Comparison of ENCODE assay signal across 27 mouse cellular contexts in the genomic region with DNA sequence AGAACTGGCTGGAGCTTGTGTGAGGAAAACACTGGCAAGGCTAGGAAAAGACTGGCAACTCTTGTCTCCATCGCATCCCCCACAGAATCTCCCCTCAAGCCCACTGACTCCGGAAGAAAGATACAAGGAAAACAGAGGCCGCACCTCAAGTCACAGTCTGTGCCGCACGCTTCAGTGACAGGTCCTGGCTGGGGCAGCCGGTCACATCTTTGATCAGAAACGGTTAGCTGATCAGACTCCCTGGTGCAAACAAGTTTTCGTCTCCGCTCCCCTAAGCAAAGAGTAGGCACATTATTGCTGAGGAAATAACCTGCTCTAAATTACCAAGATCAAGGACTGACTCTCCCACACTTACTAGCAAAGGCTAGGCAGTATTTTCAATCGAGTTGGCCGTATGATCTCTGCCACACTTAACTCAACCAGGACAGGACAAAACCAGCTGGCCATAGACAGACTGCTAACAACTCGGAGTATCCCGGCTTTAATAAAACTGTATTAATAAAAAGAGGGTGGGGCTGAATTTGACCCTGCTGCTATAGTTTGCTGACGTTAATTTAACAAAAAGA. TPM values are rescaled to one million over a fixed set of nuclear protein-coding genes. Genes with fewer than 3 reads are reported as not detected.
DNase-seq lines count a peak whose midpoint lies in the region; ATAC-seq and TF ChIP-seq lines count a peak whose summit lies in the region.
"Had no signal": no experiment of that assay in that cellular context is flagged by ENCODE, and none has a peak within 500 bp of the region (broad histone marks: within the 10 kb centered on the region; RNA-seq: fewer than 3 reads in every experiment).

No protein-coding gene starts in this region.

- H3K27me3 ChIP-seq in kidney, embryonic 15.5 days = no peaks in the 10 kb centered on the region
- no peaks in the 10 kb centered on the region for H3K27me3 ChIP-seq in kidney, postnatal 0 days (ENCODE audit: insufficient read depth, low read length)
- H3K27me3 ChIP-seq: CH12.LX; embryonic facial prominence, embryonic 12.5 days; forebrain, embryonic 13.5 days; forebrain, embryonic 15.5 days; Patski had no signal

- H3K27ac ChIP-seq in kidney, embryonic 15.5 days = peak overlapping the region; percentile 68
- peak overlapping the region; percentile 57 for H3K27ac ChIP-seq in kidney, postnatal 0 days
- H3K27ac ChIP-seq: embryonic facial prominence, embryonic 10.5 days; embryonic facial prominence, embryonic 12.5 days; forebrain, embryonic 13.5 days; forebrain, embryonic 15.5 days had no signal

- peak; percentile 83 for DNase-seq in heart, adult 11 months
- DNase-seq in heart, postnatal 4 days = no peak
- no peak for DNase-seq in kidney, adult 9 months
- peak; percentile 47 for DNase-seq in kidney, postnatal 0 days (ENCODE audit: low spot score)
- DNase-seq in kidney, adult 11 months = no peak
- DNase-seq: adrenal gland, adult 8-10 months; adrenal gland, postnatal 14 days; adrenal gland, postnatal 36 days; B cell, adult 2 months; cerebellum, adult 11-12 months; cerebellum, adult 2 months; cerebellum, adult 9-10 months; cerebellum, postnatal 10 days; cerebellum, postnatal 25 days had no signal

- H3K9me3 ChIP-seq in kidney, embryonic 15.5 days (replicated peaks) = no peaks in the 10 kb centered on the region
- no peaks in the 10 kb centered on the region for H3K9me3 ChIP-seq in kidney, postnatal 0 days (replicated peaks; ENCODE audit: low read length)
- H3K9me3 ChIP-seq: embryonic facial prominence, embryonic 10.5 days; embryonic facial prominence, embryonic 12.5 days; forebrain, embryonic 13.5 days; forebrain, embryonic 15.5 days had no signal

- peak; percentile 69 for ATAC-seq in kidney, embryonic 15.5 days (replicated peaks; ENCODE audit: low FRiP score)
- ATAC-seq in kidney, postnatal 0 days (replicated peaks; ENCODE audit: low FRiP score, low read depth) = no peak
- ATAC-seq: activated CD4-positive, CD25-positive, alpha-beta regulatory T cell, adult 4 months; CD4-positive, CD25-positive, alpha-beta regulatory T cell, adult 4 months; forebrain, embryonic 13.5 days; forebrain, embryonic 15.5 days; Patski had no signal

- H3K4me2 ChIP-seq in kidney, embryonic 15.5 days = no peak overlapping the region
- no peak overlapping the region for H3K4me2 ChIP-seq in kidney, postnatal 0 days (ENCODE audit: low read length)
- H3K4me2 ChIP-seq: embryonic facial prominence, embryonic 12.5 days; forebrain, embryonic 13.5 days; forebrain, embryonic 15.5 days had no signal

- H3K4me3 ChIP-seq in kidney, embryonic 15.5 days (replicated peaks) = no peak overlapping the region
- no peak overlapping the region for H3K4me3 ChIP-seq in kidney, postnatal 0 days (replicated peaks; ENCODE audit: low read depth, low read length)
- H3K4me3 ChIP-seq: embryonic facial prominence, embryonic 10.5 days; embryonic facial prominence, embryonic 12.5 days; forebrain, embryonic 13.5 days; forebrain, embryonic 15.5 days had no signal

- no peak overlapping the region for H3K9ac ChIP-seq in kidney, embryonic 15.5 days
- no peak overlapping the region for H3K9ac ChIP-seq in kidney, postnatal 0 days (ENCODE audit: low read depth, low read length)
- H3K9ac ChIP-seq: embryonic facial prominence, embryonic 12.5 days; forebrain, embryonic 13.5 days; forebrain, embryonic 15.5 days had no signal

- peaks cover 49% of the 10 kb centered on the region for H3K4me1 ChIP-seq in kidney, embryonic 15.5 days
- peaks cover 12% of the 10 kb centered on the region for H3K4me1 ChIP-seq in kidney, postnatal 0 days (replicated peaks; ENCODE audit: insufficient read depth, low read length)
- H3K4me1 ChIP-seq: forebrain, embryonic 15.5 days had no signal

- 35% methylated on average over 14 of the region's 14 CpGs for WGBS in kidney, embryonic 15.5 days
- WGBS in kidney, postnatal 0 days = 43% methylated on average over 14 of the region's 14 CpGs

- peaks cover 90% of the 10 kb centered on the region for H3K36me3 ChIP-seq in kidney, embryonic 15.5 days
- H3K36me3 ChIP-seq in kidney, postnatal 0 days (ENCODE audit: insufficient read depth, low read length) = peaks cover 40% of the 10 kb centered on the region
- H3K36me3 ChIP-seq: forebrain, embryonic 15.5 days; G1E had no signal

- no peak for TF ChIP-seq CTCF in kidney, postnatal 0 days (IDR thresholded peaks at IDR 0.05; ENCODE audit: low read depth)

RNA-seq across cellular contexts. Expression of a gene that starts 10.6 kb away (rescaled TPM):
- under 1 TPM; 0.09 to 0.14 TPM for total RNA-seq in heart, postnatal 4 days (2021)
- 0.06 and 0.08 TPM in 2 replicates for polyA plus RNA-seq in kidney, embryonic 15.5 days (2015; fragmentation: Nextera tagmentation; extraction: Ambion mirVana)
- polyA plus RNA-seq in kidney, postnatal 0 days (2015; fragmentation: Nextera tagmentation; extraction: Ambion mirVana) = 0.03 TPM in 1 of 2 replicates, not detected in the other
- total RNA-seq: adrenal gland, adult 18-20 months; adrenal gland, postnatal 14 days; adrenal gland, postnatal 36 days; CH12.LX had no signal
- polyA plus RNA-seq: activated CD4-positive, CD25-positive, alpha-beta regulatory T cell, adult 4 months; CD4-positive, CD25-positive, alpha-beta regulatory T cell, adult 4 months; cerebellum, adult 2 months; cortical plate, adult 2 months; embryonic facial prominence, embryonic 10.5 days; forebrain, embryonic 11.5 days; forebrain, embryonic 13.5 days; forebrain, embryonic 15.5 days; G1E had no signal

Comparison
In these comparisons a context has a peak if more than half of its experiments do, and no peak if none do; other contexts are left out.
1. DNase-seq: peak in heart, adult 11 months (single experiment) and kidney, postnatal 0 days (single experiment); none in heart, postnatal 4 days (single experiment), kidney, adult 9 months (single experiment) and kidney, adult 11 months (single experiment).